Mouse (Mus musculus) stomach, postnatal 0 days (tissue): ENCODE results near the gene Hist1h2bk.

Experiments
- CTCF ChIP-seq: IDR thresholded peaks from 2 replicates; pipeline ENCODE4 v1.5.1; 2016; ENCODE audit warnings: antibody characterized with exemption, low read depth, mild to moderate bottlenecking, moderate library complexity
- EP300 ChIP-seq: optimal IDR thresholded peaks from 2 replicates; pipeline ENCODE3; 2016; ENCODE audit warnings: antibody characterized with exemption

GRCm38 (mm10) chr13:21994896-21995295, 40.8 kb upstream of the Hist1h2bk start:
- TF ChIP-seq EP300, result no peak
- TF ChIP-seq CTCF, result no peak
